In genomic region chr4:83107958-83108658, GRCm38 (mm10) we compare ENCODE assay signal across 20 mouse cellular contexts. TPM values are rescaled to one million over a fixed set of nuclear protein-coding genes. Genes with fewer than 3 reads are reported as not detected.
DNase-seq lines count a peak whose midpoint lies in the region; ATAC-seq and TF ChIP-seq lines count a peak whose summit lies in the region.
"Had no signal": no experiment of that assay in that cellular context is flagged by ENCODE, and none has a peak within 500 bp of the region (broad histone marks: within the 10 kb centered on the region; RNA-seq: fewer than 3 reads in every experiment).

No protein-coding gene starts in this region.

- 0 out of 2 replicates have a peak overlapping the region, but pooled peaks have one; percentile 12 for H3K27ac ChIP-seq in heart, embryonic 15.5 days
- H3K27ac ChIP-seq in heart, adult 2 months = no peak overlapping the region
- no peak overlapping the region for H3K27ac ChIP-seq in embryonic facial prominence, embryonic 14.5 days (replicated peaks; ENCODE audit: low read depth, low read length)
- H3K27ac ChIP-seq in limb, embryonic 12.5 days = peak overlapping the region; percentile 64; the same call in 1 of the 2 replicates
- H3K27ac ChIP-seq: forebrain, embryonic 12.5 days; hindbrain, postnatal 0 days; limb, embryonic 15.5 days; neural tube, embryonic 15.5 days had no signal

- H3K36me3 ChIP-seq in heart, embryonic 15.5 days = no peaks in the 10 kb centered on the region
- no peaks in the 10 kb centered on the region for H3K36me3 ChIP-seq in heart, adult 2 months (ENCODE audit: control insufficient read depth, insufficient read depth, low read length)
- no peaks in the 10 kb centered on the region for H3K36me3 ChIP-seq in embryonic facial prominence, embryonic 14.5 days (ENCODE audit: control insufficient read depth, insufficient read depth, low read length)
- no peaks in the 10 kb centered on the region for H3K36me3 ChIP-seq in limb, embryonic 12.5 days
- H3K36me3 ChIP-seq: forebrain, embryonic 12.5 days; limb, embryonic 15.5 days; neural tube, embryonic 15.5 days had no signal

- no peak for ATAC-seq in heart, embryonic 15.5 days (replicated peaks; ENCODE audit: insufficient number of reproducible peaks, insufficient read depth, low FRiP score, low read depth)
- peak; percentile 71 for ATAC-seq in embryonic facial prominence, embryonic 14.5 days (ENCODE audit: low read depth)
- ATAC-seq in limb, embryonic 12.5 days (ENCODE audit: insufficient number of reproducible peaks, insufficient read depth, low FRiP score, low TSS enrichment, low read depth) = no peak
- ATAC-seq: hindbrain, postnatal 0 days had no signal

- peaks cover 12% of the 10 kb centered on the region for H3K4me1 ChIP-seq in heart, embryonic 15.5 days (replicated peaks)
- H3K4me1 ChIP-seq in heart, adult 2 months (ENCODE audit: control insufficient read depth, insufficient read depth, low read length) = peaks cover 2% of the 10 kb centered on the region; the same call in 1 of the 2 replicates
- peaks cover 5% of the 10 kb centered on the region; the same call in 1 of the 2 replicates for H3K4me1 ChIP-seq in embryonic facial prominence, embryonic 14.5 days (ENCODE audit: control insufficient read depth, insufficient read depth, low read length)
- no peaks in the 10 kb centered on the region for H3K4me1 ChIP-seq in limb, embryonic 12.5 days (replicated peaks)
- H3K4me1 ChIP-seq: forebrain, embryonic 12.5 days; limb, embryonic 15.5 days; neural tube, embryonic 15.5 days had no signal

- H3K27me3 ChIP-seq in heart, embryonic 15.5 days = no peaks in the 10 kb centered on the region
- no peaks in the 10 kb centered on the region for H3K27me3 ChIP-seq in heart, adult 2 months (ENCODE audit: control insufficient read depth, insufficient read depth, low read length)
- no peaks in the 10 kb centered on the region for H3K27me3 ChIP-seq in embryonic facial prominence, embryonic 14.5 days (replicated peaks; ENCODE audit: control insufficient read depth, insufficient read depth, low read length)
- no peaks in the 10 kb centered on the region for H3K27me3 ChIP-seq in limb, embryonic 12.5 days
- H3K27me3 ChIP-seq: forebrain, embryonic 12.5 days; limb, embryonic 15.5 days; neural tube, embryonic 15.5 days had no signal

- H3K4me3 ChIP-seq in heart, embryonic 15.5 days = no peak overlapping the region
- H3K4me3 ChIP-seq in heart, adult 2 months = no peak overlapping the region
- no peak overlapping the region for H3K4me3 ChIP-seq in embryonic facial prominence, embryonic 14.5 days (ENCODE audit: low read depth, low read length)
- no peak overlapping the region for H3K4me3 ChIP-seq in limb, embryonic 12.5 days (replicated peaks)
- H3K4me3 ChIP-seq: forebrain, embryonic 12.5 days; limb, embryonic 15.5 days; myocyte; neural tube, embryonic 15.5 days had no signal

- no peaks in the 10 kb centered on the region for H3K9me3 ChIP-seq in heart, embryonic 15.5 days (replicated peaks)
- no peaks in the 10 kb centered on the region for H3K9me3 ChIP-seq in embryonic facial prominence, embryonic 14.5 days (ENCODE audit: control insufficient read depth, low read length)
- H3K9me3 ChIP-seq in limb, embryonic 12.5 days = no peaks in the 10 kb centered on the region
- H3K9me3 ChIP-seq: forebrain, embryonic 12.5 days; limb, embryonic 15.5 days; neural tube, embryonic 15.5 days had no signal

- no peak for DNase-seq in heart, adult 2 months
- DNase-seq in ES-CJ7 (ENCODE audit: low read depth, low spot score) = peak; percentile 11
- DNase-seq in embryonic facial prominence, embryonic 14.5 days (ENCODE audit: low spot score) = peak; percentile 89
- no peak for DNase-seq in frontal cortex, postnatal 25 days (ENCODE audit: low spot score in 2 of 2)
- no peak for DNase-seq in cerebellum, postnatal 4 days (ENCODE audit: low spot score in 2 of 2)
- DNase-seq: cerebellum, adult 9-10 months; layer of hippocampus, postnatal 36 days; midbrain, embryonic 14.5 days; retina, postnatal 1 day; thymus, adult 2 months had no signal

- no peak for TF ChIP-seq EP300 in heart, adult 2 months (IDR thresholded peaks at IDR 0.05; ENCODE audit: insufficient read depth, low read depth, low read length)

- no peak for TF ChIP-seq POLR2A in heart, adult 2 months (IDR thresholded peaks at IDR 0.05; ENCODE audit: insufficient read depth, low read depth, low read length)

- no peak overlapping the region for H3K9ac ChIP-seq in heart, embryonic 15.5 days
- H3K9ac ChIP-seq in heart, adult 2 months (ENCODE audit: low read depth, low read length) = no peak overlapping the region
- no peak overlapping the region for H3K9ac ChIP-seq in embryonic facial prominence, embryonic 14.5 days (ENCODE audit: low read depth, low read length)
- H3K9ac ChIP-seq in limb, embryonic 12.5 days (replicated peaks) = no peak overlapping the region
- H3K9ac ChIP-seq: forebrain, embryonic 12.5 days; limb, embryonic 15.5 days; neural tube, embryonic 15.5 days had no signal

- intact Hi-C loops in heart, adult 2 months (cut with DNase I) = no loop called here

- WGBS in heart, embryonic 15.5 days = 80% methylated on average over 11 of the region's 11 CpGs
- WGBS in heart, adult 2 months = 84% methylated on average over 11 of the region's 11 CpGs
- 41% methylated on average over 11 of the region's 11 CpGs for WGBS in embryonic facial prominence, embryonic 14.5 days
- WGBS in limb, embryonic 12.5 days = 39% methylated on average over 11 of the region's 11 CpGs

- no peaks in the 10 kb centered on the region for H3K79me2 ChIP-seq in heart, adult 2 months (replicated peaks; ENCODE audit: control insufficient read depth, insufficient read depth, low read length)

- TF ChIP-seq CTCF in heart, adult 2 months (IDR thresholded peaks at IDR 0.05) = no peak

- H3K4me2 ChIP-seq in heart, embryonic 15.5 days = no peak overlapping the region
- H3K4me2 ChIP-seq in embryonic facial prominence, embryonic 14.5 days (ENCODE audit: low read depth, low read length) = no peak overlapping the region
- H3K4me2 ChIP-seq in limb, embryonic 12.5 days = no peak overlapping the region
- H3K4me2 ChIP-seq: forebrain, embryonic 12.5 days; limb, embryonic 15.5 days; neural tube, embryonic 15.5 days had no signal

RNA-seq across cellular contexts. Expression of gene Frem1, which starts 56.0 kb away (rescaled TPM):
- 3.5 and 4.4 TPM in 2 replicates for polyA plus RNA-seq in heart, embryonic 15.5 days (2015; fragmentation: Nextera tagmentation; extraction: Ambion mirVana)
- under 1 TPM; 0.21 to 0.52 TPM for total RNA-seq in heart, adult 2 months (2021)
- polyA plus RNA-seq in heart, adult 2 months (2012; rRNA removed) = 0.18 and 0.21 TPM in 2 replicates
- 16.0 and 17.0 TPM in 2 replicates for polyA plus RNA-seq in embryonic facial prominence, embryonic 14.5 days (2014; fragmentation: Nextera tagmentation; extraction: Ambion mirVana)
- 8.6 and 8.9 TPM in 2 replicates for polyA plus RNA-seq in limb, embryonic 12.5 days (2016; fragmentation: Nextera tagmentation; extraction: Ambion mirVana)
- total RNA-seq: hematopoietic stem cell, adult 5-6 weeks; megakaryocyte, adult 5-6 weeks had no signal
- polyA plus RNA-seq: C2C12 had no signal

Comparison
In these comparisons a context has a peak if more than half of its experiments do, and no peak if none do; other contexts are left out.
1. H3K27ac ChIP-seq: peak in heart, embryonic 15.5 days (single experiment) and limb, embryonic 12.5 days (single experiment); none in heart, adult 2 months (single experiment) and embryonic facial prominence, embryonic 14.5 days (single experiment).
2. DNase-seq: peak in ES-CJ7 (single experiment) and embryonic facial prominence, embryonic 14.5 days (single experiment); none in heart, adult 2 months (0 of 2), frontal cortex, postnatal 25 days (0 of 2) and cerebellum, postnatal 4 days (0 of 2).